Mouse (Mus musculus) cerebellum, postnatal 4 days (tissue): Measurements from ENCODE around the gene Sidt1.

ENCODE experiments used
- DNase-seq, 2 experiments: peaks; one replicate each; pipeline ENCODE4 v3.0.0; 2022; ENCODE audit warnings: low spot score in 2 of 2, mixed read lengths in 1 of 2

Sidt1 gene

DNA sequence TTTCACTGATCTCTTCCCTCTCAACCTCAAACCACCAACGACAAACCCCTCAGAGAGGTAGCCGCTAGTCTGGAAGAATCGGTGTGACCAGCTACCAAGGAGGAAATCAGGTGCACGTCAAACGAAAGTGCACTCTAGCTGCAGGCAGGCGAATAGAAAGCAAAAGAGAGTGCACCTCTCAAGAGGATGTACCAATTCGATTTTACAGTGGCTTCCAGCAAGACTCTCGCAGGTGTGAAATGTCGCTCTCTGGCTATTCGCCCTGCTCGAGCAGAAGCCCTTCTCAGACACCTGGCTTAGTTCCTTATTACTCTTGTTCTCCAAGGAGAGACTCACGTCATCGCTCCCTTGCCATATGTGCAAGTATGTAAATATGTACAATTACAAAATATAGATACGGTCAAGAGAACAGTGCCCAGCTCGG, at the start of gene Sidt1:
Gene Sidt1, minus strand, starts transcription at position 336 of the 424 bp plus-strand sequence.
- no peak for DNase-seq

DNA sequence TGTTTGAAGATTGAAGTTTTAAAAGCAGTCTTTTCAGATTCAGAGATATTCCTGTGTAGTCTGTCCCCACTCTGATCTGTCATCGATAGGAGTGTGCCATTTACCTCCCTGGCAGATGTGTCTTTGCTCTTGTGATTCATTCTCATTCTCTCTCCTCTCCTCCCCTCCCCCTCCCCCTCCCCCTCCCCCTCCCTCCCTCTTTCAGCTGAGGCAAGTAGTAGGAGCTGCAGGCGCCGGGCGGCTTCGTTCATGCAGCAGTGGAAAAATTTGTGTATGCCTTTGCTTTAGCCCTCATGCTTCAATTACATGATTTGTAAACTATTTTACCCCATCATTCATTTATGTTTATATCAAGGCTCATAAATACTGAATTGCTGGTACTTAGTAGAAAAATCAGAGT, 48.6 kb upstream of the Sidt1 start:
- DNase-seq, result no peak

DNA sequence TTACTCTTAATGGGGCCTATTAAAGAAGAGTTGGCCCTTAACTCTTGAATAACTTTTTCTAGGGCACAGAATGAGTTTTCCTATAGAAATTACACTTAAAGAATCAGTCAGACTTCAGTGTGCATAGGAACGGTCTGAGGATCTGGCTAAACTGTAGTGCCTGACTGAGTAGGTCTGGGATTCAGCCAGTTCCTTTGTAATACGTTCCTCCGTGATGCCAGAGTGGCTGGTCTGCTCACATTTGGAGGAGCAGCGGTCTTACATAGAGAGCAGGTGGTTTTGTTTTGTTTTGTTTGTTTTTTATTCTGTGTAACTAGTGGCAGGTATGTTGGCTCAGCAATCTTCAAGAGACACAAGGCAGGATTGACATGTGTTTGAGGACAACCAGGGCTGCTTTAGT, 47.0 kb upstream of the Sidt1 start:
- DNase-seq, result no peak

DNA sequence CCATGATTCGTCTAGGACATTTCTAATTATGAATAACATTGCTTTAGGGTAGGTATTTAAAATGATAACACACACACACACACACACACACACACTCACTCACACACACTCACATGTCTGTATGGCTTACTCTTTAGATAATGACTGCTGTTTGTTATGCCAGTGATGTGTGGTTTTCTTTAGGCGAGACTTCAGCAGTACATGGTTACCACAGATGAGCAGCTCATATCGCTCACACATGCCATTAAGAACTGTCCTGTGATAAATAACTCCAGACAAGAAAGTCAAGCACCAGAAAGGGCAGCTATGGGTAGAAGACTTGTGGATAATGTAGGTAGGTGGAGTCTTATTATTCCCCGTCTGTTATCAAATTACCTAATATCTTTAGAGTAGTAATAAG, 42.5 kb upstream of the Sidt1 start:
- DNase-seq, result no peak

DNA sequence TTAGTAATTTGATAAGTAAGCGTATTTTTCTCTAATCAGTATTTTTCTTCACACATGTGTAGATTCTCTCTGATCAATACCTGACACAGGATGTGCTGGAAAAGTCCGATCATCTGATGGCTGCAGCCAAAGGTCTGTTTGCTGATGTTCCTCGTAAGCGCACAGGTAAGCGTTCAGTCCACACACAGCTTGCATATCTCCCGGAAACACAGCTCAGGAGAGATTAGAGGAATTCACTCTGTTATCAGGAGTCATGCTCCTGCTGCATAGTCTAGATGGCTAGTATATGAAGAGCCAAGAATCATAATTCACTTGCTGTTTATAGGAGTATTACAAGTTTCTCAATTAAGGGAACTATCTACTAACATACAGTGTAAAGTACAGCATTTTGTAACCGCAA, 32.5 kb upstream of the Sidt1 start:
- no peak for DNase-seq

DNA sequence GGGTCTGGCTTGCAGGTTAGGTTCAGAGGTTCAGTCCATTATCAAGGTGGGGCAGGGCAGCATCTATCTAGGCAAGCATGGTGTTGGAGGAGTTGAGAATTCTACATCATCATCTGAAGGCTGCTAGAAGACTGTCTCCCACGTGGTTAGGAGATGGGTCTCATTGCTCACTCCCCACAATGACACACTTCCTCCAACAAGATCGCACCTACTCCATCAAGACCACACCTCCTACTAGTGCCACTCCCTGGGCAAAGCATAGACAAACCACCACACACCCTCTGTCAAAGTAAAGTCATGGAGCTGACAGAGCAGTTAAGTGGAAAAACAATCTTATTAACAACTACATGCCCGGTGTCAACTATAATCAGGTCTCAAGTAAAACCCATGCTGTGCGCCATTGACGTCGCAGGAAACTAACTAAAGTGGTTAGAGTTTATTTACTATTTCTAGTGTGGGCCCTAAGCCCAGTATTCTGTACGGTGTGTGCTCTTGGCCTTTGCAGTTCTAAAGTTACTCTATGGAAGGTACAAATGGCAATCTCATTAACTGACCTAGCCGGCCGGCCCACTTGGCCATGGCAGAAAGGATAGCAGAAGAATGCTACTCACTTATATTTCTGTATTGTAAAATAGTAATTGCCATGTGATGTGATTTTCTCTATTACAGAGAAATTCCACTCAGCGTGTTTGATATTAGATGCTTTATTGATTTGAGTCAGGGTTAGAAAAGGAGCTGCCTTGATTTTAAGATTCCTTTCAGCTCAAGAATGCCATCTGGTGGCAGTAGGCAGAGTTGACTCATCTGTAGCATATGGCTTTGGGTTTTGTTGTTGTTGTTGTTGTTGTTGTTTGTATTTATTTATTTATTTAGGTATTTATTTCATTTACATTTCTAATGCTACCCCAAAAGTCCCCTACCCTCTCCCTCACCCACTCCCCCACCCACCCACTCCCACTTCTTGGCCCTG, 29.2 kb upstream of the Sidt1 start:
- DNase-seq, result peak in 1 of 2 experiments; percentile 18

DNA sequence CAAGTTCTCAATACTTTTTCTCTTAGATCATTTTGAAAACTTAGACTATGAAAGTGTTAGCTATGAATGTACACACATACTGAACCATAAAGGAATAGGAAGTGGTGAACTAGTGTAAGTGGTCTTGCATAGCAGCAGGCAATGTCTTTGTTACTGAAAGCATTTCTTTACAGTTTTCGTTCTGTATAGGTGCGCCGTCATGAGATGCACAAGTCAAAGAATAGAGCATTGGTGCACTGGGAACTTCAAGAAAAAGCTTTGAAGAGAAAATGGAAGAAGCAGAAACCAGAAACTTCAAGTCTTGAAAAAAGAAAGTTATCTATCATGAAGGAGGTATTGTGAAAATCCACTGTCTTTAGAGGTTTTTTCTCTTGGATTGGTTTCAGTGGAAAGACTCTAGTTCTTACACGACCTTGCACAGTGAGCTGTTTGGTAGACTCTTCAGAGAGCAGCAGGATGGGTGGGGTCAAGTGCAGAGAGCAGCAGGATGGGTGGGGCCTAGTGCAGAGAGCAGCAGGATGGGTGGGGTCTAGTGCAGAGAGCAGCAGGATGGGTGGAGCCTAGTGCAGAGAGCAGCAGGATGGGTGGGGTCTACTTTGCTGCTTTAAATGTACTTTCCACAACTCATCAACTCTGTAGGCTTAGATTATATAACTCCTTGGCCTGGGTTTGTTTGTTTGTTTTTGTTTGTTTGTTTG, 24.7 kb upstream of the Sidt1 start:
- no peak for DNase-seq

DNA sequence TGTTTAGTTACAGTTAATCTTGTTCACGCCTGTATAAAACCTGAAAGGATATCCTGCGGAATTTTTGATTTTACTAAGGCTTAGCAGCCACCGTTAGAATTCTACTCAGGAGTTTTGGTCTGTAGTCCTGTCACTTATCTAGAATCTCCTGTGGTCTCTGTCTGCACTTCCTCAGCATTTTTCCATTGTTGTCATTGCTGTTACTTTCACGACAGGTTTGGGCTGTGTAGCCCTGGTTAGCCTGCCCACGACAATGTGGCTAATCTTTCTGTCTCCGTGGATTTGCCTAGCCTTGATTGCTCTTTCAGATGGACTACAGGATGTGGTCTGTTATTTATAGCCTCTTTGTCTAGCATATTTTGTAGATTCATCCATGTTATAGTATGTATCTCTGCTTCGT, 23.3 kb upstream of the Sidt1 start:
- DNase-seq, result no peak

DNA sequence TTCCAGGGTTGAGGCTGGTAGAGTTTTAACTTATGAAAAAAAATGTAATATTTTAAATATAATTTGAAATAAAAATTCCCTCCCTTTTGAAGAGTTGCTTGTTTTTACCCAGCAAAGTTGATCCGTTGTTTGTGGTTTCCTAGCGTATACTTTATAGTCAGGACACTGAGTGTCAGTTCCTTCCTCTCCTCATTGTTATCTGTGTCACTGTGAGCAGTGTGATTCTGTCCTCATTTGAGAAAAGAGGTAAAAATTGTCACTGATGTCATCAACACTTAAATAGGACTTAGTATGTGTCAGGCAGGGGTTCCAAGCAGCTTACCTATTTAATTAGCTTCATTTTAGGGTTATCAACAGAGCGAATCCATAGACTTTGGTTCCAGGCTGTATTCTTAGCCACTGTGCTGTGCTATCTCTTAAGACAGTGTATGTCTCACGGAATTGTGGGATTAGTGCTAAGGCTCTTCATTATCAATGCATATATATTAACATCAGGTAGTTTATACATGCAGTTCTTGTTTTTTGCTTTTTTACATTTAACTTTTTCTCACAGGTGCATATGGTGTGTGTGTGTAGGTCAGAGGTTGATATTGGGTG, 16.9 kb upstream of the Sidt1 start:
- no peak for DNase-seq

DNA sequence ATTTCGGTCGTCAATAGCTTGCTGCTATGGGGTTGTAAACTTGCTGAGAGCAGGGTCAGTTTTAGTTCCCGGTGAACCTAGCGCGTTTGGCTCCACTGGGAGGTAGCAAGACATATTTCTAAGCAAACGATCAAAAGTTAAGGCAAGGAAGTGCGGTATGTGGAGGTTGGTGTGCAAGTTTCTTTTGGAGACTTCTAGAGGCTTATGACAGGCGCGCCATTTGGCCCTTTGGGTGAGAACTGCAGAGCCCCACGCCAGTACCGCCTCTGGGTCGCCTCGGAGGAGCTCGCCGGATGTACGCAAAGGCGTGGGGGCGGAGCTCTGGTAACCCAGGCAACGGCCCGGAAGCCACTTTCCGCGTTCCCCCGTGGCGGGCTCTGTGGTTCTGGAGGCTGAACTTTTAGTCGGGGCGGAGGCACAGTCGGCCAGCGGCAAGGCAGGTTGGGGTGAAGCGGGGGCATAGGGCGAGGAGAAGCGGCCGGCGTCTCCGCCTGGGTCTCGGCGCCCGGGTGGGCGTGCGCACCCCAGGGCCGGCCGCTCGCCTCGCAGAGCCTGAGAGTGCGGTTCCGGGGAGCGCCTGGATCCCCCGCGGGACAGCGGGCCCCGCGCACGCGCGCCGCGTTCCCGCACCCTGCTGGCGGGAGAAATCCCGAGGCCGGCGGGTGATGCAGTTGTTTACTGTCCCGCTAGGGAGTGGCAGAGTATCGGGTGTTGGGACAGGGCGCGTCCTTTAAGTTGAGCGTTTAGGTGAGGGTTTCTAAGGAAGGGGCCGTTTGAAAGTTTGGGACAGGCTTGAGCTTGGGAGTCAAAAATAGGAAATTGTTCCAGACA, 14.3 kb upstream of the Sidt1 start, which contains the start of gene Spice1:
Gene Spice1, plus strand, starts transcription at position 51 of the 831 bp plus-strand sequence.
- peak; percentile 82 to 92 for DNase-seq

DNA sequence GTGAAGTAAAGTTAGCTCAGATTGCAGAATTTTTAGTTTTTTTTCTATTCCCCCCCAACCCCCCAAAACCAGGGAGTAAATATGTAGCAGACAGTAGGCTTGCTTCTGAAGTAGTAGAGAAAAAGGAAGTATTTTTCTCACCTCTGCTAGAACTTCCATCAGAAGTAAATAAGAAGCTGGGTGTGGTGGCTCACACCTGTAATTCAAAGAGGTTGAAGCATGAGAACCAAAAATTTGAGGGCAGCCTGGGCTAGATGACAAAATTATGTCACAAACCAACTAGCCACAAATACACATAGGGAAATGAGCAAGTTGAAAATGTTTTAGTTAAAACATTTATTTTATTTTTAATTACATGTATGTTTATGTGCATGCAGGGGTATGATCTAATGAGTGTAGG, 4.5 kb upstream of the Sidt1 start:
- DNase-seq, result no peak

DNA sequence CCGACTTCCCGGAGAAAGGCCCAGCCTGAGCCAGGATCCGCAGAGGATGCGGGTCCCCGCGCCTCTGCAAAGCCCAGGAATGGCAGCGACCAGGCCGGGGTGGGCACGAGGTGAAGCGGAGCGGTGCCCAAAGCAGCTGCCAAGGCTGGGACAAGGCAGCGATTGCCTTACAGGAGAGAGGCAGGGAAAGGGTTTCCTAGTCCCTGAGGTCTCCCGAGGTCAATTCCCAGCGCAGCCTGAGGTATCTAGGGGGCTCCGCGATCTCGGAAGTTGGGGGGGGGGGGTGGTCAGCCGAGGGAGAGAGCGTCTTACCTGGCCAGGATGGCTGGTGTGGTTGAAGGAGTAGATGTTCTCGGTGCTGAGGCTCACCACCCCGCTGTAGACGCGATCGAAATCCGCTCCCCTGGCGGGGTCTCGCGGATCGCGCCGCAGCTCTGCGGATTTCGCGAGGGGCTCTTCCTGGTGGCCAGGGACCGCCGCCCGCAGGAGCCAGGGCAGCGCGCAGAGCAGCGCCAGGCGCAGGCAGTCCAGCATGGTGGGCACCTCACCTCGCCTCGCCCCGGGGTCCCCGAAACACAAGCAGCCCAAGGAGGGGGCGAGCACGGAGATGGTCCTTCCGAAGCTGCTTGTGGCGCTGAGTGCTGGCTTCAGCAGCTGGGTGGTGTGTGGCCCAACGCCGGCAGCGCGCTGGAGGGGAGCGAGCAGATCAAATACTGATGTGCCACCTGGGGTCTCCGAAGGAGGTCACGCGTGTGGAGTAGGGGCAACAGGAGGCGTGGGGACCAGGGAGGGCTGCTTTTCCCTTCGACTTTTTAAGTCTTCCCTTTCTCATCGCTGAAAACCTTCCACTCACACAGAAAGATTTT, 768 bp downstream of the Sidt1 start:
- peak in 1 of 2 experiments; percentile 23 for DNase-seq

DNA sequence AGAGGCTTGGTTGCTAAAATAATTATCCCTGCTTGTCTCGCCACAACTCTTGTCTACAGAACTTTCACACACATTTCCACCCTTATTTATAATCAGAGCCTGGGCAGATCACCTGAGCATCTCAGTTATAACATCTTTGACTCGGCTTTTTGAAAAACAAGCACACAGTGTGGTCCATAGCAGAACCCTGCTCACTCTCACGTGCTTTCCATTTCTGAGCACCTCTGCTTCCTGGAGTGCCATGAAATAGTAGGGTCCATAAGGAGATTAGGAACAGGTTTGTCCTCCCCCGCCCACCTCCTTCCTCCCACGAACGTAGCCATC, 1.4 kb downstream of the Sidt1 start:
- no peak for DNase-seq

DNA sequence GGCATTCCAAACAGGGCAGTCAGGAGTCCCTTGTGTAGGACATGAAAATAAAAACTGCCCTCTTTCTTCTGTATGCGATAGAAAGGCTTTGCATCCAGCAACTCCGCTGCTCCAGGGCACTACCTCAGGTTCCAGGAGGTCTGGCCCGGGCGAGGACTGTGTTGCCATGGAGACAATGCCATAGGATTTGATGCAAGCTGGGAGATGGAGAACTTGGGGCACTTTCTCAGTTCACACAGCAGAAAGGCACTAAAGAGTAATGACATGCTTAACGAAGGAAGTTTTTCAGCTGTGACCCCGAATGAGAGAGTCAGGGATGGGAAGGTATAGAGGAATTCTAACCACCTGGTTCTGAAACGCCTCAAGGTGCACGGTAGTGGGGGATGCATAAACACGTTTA, 1.8 kb downstream of the Sidt1 start:
- no peak for DNase-seq

DNA sequence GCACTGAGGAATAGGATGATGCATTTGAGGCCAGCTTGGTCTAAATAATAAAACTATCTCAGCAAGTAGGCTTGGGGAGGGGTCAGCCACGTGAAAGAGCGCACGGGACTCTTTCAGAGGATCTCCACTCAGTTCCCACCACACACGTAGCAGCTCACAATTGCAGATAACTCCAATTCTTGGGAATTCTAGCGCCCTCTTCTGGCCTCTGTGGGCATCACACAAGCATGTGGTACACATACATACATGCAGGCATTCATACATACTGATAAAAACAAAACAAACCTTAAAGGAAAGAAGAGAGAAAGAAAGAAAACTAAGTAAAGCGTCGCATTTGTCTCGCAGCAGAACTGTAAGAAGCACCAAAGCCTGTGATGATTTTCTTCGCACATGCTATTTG, 2.3 kb downstream of the Sidt1 start:
- no peak for DNase-seq

DNA sequence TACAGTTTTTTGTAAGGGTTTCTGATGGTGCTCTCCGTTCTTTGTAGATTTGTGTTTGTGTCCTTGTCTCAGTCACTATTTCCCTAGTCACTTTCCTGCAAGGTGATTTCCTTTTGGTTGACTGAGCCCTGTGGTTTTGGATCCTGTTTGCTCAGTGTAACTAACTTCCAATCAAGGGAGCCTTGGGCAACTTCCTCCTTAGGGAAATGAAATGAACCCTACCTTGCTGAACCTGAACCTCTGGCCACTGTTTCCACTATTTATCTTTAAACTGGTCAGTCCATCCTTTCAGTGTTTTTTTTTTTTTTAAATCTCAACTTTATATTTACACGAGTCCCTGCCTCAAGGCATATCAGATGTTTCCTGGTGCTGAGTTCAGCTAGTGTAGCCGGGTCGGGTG, 4.4 kb downstream of the Sidt1 start:
- DNase-seq, result no peak

DNA sequence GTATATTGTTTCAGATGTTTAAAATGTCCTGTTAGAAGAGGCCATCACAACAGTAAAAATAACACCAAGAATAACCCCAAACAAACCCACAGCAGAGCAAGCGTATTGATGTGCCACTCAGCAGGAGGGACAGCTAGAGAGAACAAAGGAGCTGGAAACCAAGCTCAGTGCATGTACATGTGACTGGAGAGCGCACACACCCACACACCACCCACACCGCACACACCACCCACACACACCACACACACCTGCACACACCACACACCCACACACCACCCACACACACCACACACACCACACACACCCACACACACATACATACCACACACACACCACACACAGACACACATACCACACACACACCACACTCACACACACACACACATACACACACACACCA, 12.8 kb downstream of the Sidt1 start:
- no peak for DNase-seq

DNA sequence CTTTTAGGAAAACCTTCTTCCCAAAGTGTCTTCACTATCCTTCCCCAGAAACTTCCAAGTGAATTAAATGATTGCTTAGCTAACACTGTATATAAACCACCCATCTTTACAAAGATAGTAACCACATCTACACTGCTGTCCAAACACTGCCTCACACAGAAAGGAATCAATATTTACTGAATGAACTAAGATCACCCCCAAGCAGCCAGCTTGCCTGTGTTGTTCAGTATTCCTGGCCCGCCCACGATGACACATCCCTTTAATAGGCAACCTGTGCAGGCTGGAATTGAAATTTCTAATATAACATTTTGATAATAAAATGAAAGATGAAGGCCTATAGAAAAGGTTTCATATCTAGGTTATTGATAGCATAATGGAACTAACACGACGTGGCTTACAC, 16.6 kb downstream of the Sidt1 start:
- DNase-seq, result no peak

DNA sequence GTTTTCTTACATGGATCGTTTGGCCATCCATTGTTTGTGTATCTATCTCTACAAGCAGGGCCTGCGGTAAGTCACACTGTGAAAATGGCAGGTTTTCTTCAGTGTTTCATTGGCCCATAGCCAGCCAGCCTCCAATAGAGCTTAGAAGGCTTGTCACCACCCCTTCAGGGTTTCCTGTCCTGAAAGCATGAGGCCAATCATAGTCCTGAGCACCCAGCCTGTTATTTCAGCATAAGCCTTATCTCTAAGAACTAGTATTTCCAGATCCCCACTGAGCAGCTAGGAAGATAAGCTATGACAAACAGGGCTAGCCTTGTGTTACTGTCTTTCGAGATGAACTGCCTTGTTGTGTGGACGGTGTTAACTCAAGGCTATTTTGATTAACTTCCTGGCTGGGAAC, 19.6 kb downstream of the Sidt1 start:
- no peak for DNase-seq

DNA sequence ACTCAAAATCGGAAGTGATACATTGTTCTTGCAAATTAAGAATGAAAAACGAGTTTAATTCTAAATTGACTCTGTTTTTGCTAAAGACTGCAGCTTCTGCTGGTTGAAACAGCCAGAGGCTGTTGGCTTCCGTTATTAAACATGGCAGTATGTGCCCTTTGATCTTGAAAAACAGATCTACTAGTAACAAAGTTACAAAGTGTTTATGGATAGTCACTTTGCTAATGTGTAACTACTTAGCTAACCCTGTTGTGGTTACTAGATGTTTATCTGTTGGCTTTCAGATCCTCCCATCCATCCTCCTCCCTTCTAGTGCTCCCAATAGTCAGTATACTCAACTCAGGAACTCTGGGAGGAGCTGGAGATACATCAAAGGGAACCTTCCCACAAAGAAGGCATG, 27.4 kb downstream of the Sidt1 start:
- no peak for DNase-seq

DNA sequence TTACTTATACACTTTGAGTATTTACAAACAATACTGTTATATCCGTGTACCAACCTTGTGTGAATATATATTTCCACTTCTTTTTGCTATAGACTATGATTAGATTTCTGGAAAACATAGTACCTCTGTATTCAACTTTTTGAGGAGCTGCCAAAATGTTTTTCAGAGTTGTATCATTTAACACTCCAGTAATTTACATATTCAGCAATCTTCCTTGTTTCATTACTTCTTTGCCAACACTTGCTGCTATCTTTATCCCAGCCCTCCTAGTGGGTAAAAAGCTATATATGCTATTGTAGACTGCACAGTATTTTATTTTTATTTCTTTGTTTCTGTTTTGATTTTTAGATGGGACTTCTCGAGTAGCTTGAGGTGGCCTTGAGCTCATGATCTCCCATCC, 29.2 kb downstream of the Sidt1 start:
- DNase-seq, result no peak
